Mouse (Mus musculus) MEL-GATA-1-ER (cell line): ENCODE measurements around the gene Cytl1.

ENCODE experiments used
- DNase-seq: peaks from one replicate; pipeline ENCODE4 v3.0.0-alpha.2; 2012; ENCODE audit warnings: low read depth; ENCODE audit errors: extremely low read depth

Cytl1 gene

DNA sequence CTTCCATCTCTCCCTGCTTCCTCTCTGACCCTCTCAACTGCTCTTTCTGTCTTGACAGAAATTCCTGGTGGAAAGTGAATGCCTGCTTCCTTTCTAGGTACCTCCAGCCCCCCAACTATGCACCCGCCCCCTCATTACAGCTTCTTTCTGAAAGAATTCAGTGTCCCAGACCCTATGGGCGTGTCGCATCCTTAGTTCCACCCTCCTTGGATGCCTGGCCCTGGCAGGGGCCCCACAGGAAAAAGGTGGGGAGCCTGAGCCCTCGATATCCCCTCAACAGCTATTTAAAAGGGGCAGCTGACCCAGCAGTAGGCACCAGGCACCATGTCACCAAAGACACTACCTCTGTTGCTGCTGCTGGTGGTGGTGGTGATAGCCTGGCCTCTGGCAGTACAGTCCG lies at the start of gene Cytl1:
Gene Cytl1 (plus strand): TSS at position 296 of the 400 bp plus-strand sequence.
- no peak for DNase-seq

GRCm38 (mm10) chr5:37692759-37693158 lies 42.6 kb upstream of the Cytl1 start:
- DNase-seq, result no peak

- DNase-seq, result no peak
Observed at GRCm38 (mm10) chr5:37695773-37696172, 39.5 kb upstream of the Cytl1 start.

GRCm38 (mm10) chr5:37697286-37697685 lies 38.0 kb upstream of the Cytl1 start:
- DNase-seq, result no peak

GRCm38 (mm10) chr5:37699757-37700156 lies 35.6 kb upstream of the Cytl1 start:
- no peak for DNase-seq

GRCm38 (mm10) chr5:37704962-37705361 lies 30.4 kb upstream of the Cytl1 start:
- DNase-seq, result no peak

GRCm38 (mm10) chr5:37708124-37708523 lies 27.2 kb upstream of the Cytl1 start:
- DNase-seq, result no peak

GRCm38 (mm10) chr5:37709257-37709904 lies 25.9 kb upstream of the Cytl1 start:
- no peak for DNase-seq

DNA sequence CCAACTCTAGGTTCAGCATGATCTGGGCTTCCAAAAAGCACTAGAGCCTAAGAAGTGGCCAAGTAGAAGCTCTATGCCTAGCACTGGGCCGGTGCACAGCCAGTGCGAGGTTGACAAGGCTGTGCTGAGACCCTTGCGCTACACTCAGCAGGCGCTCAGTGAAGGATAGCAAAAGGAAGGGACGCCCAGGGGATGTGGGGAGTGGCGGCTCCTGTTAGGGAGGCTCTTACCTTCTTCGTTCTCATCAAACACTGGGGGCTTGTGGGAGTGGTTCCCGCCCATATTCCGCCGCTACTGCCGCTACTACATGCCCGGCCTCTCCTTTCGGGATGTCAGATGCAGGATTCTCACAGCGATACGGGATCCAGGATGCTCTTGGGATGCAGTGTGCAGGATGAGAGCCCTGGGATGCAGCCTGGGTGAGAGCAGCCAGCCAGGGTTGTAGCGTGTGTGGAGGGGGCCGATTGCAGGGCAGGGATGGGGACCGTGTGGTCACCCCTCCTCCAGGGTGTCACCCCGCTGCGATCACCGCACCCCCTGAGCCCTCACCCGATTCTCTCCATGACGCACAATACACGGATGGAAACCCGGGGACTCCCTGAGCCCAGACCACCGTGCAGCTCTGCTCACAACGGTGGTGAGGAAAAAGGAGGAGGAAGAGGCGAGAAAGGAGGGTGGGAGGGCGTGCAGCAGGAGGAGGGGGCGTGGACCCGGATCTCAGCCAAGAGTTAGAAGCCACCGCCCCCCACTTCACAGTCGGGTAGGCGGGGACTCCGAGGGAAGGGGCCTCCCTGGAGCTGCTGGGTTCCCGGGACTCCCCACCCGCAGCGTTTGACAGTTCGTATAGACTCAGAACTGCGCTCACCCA lies 18.6 kb upstream of the Cytl1 start, which contains the start of gene Stk32b:
Gene Stk32b (minus strand): TSS at position 667 of the 868 bp plus-strand sequence.
- no peak for DNase-seq

DNA sequence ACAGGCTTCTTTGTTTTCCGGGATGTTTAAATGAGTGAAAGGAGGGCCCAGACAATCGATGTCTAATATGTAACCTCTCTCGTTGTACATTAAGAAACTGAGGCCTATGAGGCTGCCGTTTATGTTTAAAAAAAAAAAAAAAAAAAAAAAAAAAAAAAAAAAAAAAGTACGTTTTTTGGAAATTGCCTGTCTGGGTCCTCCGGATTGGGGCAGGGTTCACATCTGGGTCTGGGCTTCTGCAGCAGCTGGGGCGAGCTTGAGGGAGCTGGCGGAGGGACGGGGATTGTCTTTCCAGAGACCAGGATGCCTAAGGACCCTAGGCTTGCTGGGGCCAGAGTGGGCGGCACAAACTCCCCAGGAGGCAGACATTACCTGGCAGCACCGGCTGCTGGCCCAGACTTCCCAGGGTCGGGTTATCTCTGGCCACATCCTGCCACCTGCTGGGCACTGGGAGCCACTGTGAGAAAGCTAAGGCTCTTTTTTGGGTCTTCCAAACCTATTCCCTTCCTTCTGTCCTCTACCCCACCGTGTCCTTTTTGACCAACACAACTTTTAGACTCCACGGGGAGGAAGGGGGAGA lies 17.8 kb upstream of the Cytl1 start:
- DNase-seq, result no peak

DNA sequence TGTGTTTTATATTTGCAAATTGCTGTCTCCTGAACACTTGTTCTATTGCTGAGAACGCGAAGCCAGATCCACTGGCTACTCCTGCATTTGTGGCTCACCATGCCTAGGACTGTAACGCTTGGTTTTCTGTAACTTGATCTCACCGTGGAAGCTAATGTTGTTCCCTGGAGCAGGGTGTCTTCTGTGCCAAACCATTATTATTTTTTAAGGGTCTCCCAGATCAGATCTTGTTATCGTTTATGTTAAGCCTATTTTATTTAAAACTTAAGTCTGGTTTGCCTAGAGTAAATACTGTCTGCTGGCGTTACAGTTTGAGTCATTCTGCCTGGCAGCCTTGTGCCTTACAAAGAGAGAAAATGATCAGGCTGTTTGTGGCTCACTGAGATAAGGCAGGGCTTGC lies 14.6 kb upstream of the Cytl1 start:
- no peak for DNase-seq

GRCm38 (mm10) chr5:37725220-37725886 lies 10.0 kb upstream of the Cytl1 start:
- DNase-seq, result no peak

- no peak for DNase-seq
Observed at GRCm38 (mm10) chr5:37730781-37731180, 4.5 kb upstream of the Cytl1 start.

GRCm38 (mm10) chr5:37736213-37736612 lies 894 bp downstream of the Cytl1 start:
- DNase-seq, result no peak

- no peak for DNase-seq
Observed at GRCm38 (mm10) chr5:37743889-37744707, 8.8 kb downstream of the Cytl1 start.

DNA sequence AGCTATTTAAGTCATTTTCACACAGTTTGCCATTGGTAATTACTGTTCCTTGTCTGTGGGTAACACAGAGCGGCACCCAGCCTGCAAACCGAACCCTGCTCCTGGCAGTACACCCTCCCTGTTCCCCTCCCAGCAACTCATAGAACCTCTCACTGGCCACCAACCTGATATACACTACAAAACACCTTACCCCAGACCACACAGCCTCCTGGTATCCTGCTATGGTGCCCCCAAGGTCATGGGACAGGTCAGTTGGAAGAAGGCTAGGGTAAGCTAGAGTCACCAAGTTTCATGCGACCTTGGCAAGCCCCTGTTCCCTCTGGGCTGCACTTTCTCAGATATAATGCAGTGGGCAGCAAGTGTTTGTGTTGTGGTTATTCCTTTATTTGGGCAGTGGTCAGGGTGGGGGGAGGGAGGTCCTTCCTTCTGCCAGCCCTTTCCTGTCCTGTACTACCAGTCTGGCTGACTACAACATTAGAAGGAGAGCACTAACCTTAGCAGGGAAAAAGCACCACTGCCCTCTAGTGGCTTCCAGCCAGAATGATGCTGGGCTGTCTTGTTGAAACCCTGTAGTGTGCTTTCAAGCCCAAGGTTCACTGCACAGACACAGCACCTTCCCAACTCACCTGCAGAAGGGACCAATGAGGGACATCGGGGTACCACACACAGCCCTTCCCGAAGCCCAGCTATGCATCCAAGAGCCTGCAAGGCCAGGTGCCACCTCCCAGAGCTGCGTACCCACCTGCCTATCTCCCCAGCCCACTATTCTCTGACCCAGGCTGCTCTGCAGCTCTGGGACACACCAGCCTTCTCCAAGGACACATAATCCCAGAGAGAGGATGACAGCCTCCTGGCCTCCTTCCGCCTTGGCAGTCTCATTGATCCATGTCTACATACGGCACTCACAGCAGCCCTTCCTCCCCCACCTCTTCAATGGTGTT lies 17.0 kb downstream of the Cytl1 start:
- DNase-seq, result no peak

DNA sequence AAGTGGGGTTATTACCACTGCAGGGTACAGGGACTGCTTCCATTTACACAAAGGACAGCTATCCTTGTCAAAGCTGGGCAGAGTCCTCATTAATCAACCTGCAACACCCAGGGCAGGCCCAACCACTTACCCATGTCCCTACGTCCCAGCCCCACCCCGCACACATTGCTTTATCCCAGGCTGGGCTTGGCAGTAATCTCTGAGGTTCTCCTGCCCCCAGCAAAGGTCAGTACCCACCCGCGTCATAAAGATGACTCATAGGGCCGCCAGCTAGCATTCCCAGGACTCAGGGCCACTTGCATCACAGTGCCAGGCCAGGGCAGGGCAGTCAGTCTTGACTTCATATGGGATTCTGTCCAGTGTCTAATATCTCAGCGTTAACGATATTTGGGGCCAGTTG lies 18.0 kb downstream of the Cytl1 start:
- no peak for DNase-seq

DNA sequence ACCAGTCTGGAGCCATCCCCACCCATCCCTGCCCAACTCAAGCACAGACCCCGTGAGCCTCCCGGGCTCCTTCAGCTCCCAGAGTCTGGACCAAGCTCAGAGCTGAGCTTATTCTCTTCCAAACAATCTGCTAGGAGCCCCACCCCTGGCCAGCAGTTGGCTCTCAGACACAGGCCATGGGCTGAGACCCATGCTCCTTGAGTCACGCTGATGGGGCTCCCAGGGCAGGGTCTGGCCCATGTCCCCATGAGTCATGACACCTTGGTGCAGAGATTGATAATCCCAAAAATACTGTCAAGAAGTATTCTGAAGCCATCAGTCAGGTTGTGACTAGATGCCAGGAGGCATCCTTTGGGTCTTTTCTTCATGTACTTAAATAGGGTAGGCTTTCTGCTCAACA lies 26.7 kb downstream of the Cytl1 start:
- DNase-seq, result no peak

- no peak for DNase-seq
Observed at GRCm38 (mm10) chr5:37765851-37766250, 30.5 kb downstream of the Cytl1 start.

GRCm38 (mm10) chr5:37767231-37767630 lies 31.9 kb downstream of the Cytl1 start:
- no peak for DNase-seq
